Mouse (Mus musculus) CD4-positive helper T cell, adult 2 months (primary cell): ENCODE measurements around the gene Tcf3.
A peak's percentile ranks its signal among the peaks of the same experiment; 100 is the strongest.

Source experiments
- DNase-seq: peaks from one replicate; pipeline ENCODE4 v3.0.0-alpha.2; 2012; ENCODE audit warnings: low read depth, missing footprints, low spot score

Tcf3 gene

DNA sequence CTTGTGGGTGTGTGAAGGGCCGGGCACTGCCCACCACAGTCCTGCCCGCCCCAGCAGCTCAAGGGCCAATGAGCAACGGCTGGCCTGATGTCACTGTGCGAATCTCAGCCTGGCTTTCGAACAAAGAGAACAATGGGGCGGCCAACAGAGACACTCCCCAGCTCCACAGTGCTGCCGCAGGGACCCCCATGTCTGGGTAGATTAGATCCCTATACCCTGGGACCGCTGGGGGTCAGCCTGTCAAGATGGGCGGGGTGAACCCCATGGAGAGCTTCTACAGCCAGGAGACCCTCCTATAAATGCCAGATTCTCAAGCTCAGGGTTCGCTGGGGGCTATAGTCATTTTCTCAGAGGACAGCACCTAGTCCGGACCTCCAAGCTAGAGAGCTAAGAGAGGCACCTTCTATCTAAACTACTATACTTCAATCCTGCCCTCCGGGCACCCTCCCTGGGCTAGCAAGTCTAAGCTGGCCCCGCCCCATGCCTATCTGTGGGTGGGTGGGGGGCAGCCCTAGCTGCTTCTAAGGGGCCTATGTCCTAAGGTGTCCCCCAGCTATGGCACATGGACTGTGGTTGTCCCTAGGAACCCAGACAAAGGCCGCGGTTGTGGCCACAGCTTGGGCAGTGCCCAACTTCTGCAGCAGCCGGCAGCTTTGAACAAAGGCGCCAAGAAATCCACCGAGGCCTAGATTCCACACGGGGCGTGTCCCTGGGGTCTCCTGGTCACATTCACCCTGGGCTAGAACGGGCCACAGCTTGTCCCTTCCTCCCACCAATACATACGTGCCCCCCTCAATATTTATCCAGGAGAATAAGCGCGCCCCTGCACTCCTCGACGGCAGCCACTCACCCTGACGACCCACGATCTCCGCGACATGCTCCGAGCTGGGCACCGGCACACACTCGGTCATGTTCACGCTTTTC is 47.4 kb downstream of the Tcf3 start:
- no peak for DNase-seq

DNA sequence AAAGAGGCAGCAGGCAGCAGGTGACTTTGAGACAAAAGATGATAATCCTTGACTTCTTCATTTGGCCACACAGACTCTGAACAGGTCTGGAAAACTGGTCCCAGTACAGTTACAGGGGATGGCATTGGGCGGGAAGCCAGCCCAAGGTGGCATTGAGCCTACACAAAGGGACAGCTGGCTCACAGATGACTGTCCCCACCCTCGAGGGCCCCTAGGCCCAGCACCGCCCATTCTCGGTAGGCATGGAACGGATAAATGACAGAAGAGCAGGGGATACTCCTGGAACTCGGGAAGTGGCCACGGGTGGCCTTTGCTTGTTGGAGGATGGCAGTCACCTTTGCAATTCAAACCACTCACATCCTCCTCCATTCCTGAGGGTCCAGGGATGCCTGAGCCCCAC is 48.1 kb downstream of the Tcf3 start:
- no peak for DNase-seq

- DNase-seq: no peak
These were observed 48.7 kb downstream of the Tcf3 start for GRCm38 (mm10) chr10:80384709-80385108.

DNA sequence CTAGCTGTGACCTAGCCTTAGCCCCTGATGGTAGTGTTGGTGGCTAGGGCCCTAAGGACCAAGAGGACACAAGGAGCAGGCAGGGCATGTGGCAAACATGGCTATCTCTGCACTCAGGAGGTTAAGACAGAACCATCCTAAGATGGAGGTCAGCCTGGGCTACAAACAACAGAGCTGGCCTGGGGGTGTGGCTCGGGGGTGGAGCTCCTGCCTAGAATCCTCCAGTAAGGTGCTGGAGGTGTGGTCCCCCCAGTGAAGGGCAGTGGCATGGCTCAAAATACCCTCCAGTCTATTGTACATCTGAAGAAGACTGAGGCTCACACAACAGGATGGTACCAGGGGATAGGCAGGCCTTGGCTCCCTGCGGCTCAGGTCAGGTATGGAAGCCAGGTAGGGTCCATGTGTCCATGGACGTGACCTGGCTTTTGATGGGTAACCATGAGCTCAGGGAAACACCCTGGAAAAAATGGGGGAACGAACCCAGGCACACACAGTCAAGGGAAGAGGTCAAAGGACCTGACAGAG is 49.3 kb downstream of the Tcf3 start:
- DNase-seq: no peak

DNA sequence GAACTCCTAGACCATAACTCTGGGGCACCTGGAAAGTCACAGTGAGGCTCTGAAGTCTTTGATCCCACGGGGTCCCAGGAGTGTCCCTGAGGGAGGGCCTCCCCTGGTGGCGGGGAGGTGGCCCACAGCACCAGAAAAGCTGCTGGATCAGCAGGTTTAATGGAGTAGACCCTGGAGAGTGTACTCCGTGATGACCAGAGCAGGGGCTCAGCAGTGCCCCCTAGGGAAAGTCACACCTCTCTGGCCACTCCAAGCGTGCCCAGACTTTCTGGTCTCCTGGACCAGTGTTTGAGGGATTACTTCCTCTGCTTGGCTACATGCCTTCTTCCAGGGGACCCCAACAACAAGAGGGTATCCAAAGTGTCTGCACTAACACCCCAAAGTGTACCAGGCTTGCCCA is 50.0 kb downstream of the Tcf3 start:
- no peak for DNase-seq

DNA sequence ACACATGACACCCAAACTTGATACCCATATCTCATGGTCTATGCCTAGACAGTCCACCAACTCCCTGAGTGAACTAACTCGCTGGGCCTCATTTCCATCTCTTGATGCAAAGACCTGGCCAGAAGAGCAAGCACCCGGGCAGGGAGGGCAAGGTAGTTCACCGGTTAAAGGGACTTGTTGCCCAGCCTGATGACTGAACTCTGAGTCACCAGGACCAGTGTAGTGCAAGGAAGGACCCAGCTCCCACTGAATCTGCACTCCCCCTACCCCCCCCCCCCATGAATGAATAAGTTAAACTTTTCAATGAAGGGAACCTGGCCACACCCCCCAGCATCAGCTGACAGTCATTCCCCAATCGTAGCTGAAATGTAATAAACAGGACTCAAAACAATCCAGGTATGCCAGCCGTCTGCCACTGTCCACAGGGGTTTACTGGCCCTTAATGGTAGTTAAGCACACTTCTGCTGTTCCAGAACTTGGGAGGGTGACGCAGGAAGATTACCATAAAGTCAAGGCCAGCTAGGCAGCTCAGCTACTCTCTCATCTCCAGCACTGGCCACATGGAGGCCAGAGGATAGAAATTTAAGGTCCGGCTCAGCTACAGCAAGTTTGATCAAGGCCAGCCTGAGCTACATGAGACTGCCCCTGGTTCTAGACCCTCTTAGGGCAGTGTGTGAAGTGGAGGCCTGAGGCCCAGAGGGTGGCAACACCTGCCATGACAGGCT is 50.6 kb downstream of the Tcf3 start:
- no peak for DNase-seq

GRCm38 (mm10) chr10:80377716-80378115 is 55.7 kb downstream of the Tcf3 start:
- DNase-seq: peak; percentile 42

DNA sequence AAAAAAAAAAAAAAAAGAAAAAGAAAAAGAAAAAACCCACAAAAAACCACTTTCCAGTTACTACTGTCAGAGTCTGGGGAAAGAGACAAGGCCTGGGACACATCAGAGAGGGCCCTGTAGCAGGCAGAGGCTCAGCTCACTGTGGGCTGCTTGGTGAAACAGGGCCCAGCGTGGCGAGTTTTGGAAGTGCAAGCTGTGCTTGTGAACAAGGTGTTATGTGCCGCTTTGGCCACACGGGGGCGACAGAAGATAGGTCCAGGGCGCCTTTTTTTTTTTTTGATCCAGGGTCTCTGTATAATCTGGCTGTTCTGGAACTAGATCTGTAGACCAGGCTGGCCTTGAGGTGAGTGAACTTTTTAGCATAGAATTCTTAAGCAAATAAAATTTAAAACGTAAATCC is 57.3 kb downstream of the Tcf3 start:
- peak; percentile 90 for DNase-seq

DNA sequence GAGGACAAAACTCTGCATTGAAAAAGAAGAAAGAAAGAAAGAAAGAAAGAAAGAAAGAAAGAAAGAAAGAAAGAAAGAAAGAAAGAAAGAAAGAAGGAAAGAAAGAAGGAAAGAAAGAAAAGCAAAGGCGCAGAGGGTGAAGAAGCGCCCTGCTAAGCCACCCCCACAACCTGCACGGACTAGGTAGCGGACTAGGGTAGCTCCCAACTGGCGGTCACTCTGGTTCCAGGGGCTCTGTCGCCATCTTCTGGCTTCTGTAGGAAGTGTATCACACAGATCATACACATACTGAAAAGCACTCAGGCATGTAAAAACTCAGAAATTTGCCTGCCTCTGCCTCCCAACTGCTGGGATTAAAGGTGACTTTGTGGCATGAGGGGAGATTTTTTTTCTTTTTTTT is 59.4 kb downstream of the Tcf3 start:
- peak; percentile 50 for DNase-seq

GRCm38 (mm10) chr10:80372706-80373105 is 60.7 kb downstream of the Tcf3 start:
- no peak for DNase-seq

- no peak for DNase-seq
These were observed 61.5 kb downstream of the Tcf3 start for GRCm38 (mm10) chr10:80371983-80372382.

DNA sequence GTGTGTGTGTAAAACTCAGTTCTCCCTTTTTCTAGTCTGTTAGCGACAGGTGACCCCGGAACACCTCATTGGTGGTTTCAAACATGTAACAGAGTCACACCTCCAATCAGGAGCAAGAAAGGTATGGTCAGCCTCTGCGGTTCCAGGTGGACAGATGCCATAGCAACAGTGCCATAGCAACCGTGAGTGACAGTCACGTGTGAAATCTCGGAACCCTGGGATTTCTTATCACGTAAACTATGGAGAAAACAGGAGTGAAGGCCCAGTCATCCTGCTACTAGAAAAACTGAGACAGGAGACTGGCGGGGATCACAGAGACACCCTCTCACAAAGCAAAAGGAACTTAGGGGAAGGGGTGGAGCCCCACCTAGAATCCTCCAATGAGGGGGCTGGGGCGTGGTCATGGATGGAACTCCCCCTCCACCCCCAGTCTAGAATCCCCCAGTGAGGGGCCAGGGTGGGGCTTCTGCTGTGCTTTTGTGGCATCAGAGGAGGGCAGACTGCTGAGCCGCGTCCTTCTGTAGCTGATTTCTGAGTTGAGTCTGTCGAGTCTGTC is 62.0 kb downstream of the Tcf3 start:
- DNase-seq: peak; percentile 48

- DNase-seq: peak; percentile 42
These were observed 63.3 kb downstream of the Tcf3 start for GRCm38 (mm10) chr10:80369995-80370747.

- DNase-seq: peak; percentile 50
These were observed 65.1 kb downstream of the Tcf3 start for GRCm38 (mm10) chr10:80368392-80368791.

DNA sequence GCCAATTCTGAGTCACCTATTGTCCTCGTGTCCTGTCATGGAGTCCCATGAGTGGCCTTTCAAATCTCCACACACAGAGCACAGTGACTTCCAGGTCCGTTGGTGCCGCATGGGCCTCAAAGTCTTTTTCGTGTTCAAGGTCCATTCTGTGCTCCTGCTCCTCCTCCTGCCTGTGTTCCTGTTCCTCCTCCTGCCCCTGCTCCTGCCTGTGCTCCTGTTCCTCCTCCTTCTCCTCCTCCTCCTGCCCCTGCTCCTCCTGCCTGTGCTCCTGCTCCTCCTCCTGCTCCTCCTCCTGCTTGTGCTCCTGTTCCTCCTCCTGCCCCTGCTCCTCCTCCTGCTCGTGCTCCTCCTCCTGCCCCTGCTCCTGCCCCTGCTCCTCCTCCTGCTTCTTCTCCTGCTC is 65.5 kb downstream of the Tcf3 start:
- DNase-seq: peak; percentile 44

- DNase-seq: no peak
These were observed 67.7 kb downstream of the Tcf3 start for GRCm38 (mm10) chr10:80365736-80366135.

- DNase-seq: no peak
These were observed 69.7 kb downstream of the Tcf3 start for GRCm38 (mm10) chr10:80363734-80364133.
